Mouse (Mus musculus): ENCODE data around the gene 4921524J17Rik. TPM values are rescaled to one million over a fixed set of nuclear protein-coding genes. Genes with fewer than 3 reads are reported as not detected.

4921524J17Rik gene
- polyA plus RNA-seq, 1 experiment: 28.9 TPM

DNA sequence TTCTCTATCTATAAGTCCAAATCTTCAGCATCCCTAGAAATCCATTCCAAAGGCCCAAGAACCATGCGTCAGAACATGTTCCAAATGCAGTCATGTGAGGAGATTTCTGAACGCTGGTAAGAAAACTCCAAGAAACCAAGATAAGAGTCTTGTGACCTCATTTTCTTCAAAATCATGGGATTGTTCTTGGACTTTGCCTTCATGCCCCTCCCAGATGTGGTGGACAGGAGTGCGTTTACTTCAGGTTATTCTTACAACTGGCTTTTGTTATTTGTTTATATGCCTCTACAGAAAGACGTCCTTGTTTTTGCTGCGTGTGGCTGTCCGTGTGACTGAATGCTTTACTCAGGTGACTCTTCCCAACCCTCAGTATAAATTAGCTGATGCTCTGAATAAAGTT, 39.4 kb downstream of the 4921524J17Rik start:
- Histone ChIP-seq H3K4me3 (ENCODE audit: insufficient read depth, low read length) (no peak overlapping the region), H3K4me1 (ENCODE audit: control insufficient read depth, insufficient read depth, low read length) (no peaks in the 10 kb centered on the region), H3K27ac (ENCODE audit: insufficient read depth, low read depth, low read length) (no peak overlapping the region)
- TF ChIP-seq POLR2A (IDR thresholded peaks at IDR 0.05; ENCODE audit: borderline replicate concordance, low read depth, low read length): no peak
- TF ChIP-seq CTCF (IDR thresholded peaks at IDR 0.05; ENCODE audit: low read depth, low read length): no peak

GRCm38 (mm10) chr8:85391438-85391837, 41.2 kb downstream of the 4921524J17Rik start:
- Histone ChIP-seq H3K27ac (ENCODE audit: insufficient read depth, low read depth, low read length) (no peak overlapping the region), H3K4me3 (ENCODE audit: insufficient read depth, low read length) (no peak overlapping the region), H3K4me1 (ENCODE audit: control insufficient read depth, insufficient read depth, low read length) (no peaks in the 10 kb centered on the region)
- TF ChIP-seq CTCF (IDR thresholded peaks at IDR 0.05; ENCODE audit: low read depth, low read length) (no peak), POLR2A (IDR thresholded peaks at IDR 0.05; ENCODE audit: borderline replicate concordance, low read depth, low read length) (no peak)

DNA sequence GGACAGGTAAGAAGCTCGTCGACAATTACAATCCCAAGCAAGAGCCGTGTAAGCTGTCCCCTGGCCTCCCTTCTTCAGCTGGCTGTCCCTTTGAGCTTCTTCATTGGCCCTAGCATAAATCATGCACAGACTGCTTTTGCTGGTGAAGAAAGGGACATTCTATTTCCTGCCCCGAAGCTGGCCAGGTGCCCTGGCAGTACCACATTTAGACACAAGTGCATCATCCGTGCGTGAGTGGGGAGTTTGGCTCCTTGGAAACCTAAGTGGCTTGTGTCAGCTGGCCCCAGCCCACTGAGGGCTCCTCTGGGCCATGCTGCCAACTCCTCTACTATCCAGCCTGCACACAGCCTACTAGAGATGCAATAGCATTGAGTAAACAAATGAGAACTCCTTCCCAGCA, 46.4 kb downstream of the 4921524J17Rik start, which contains the start of gene Mylk3:
Gene Mylk3 (minus strand): TSS at position 141 of the 400 bp plus-strand sequence.
- TF ChIP-seq CTCF (IDR thresholded peaks at IDR 0.05; ENCODE audit: low read depth, low read length) (no peak), POLR2A (IDR thresholded peaks at IDR 0.05; ENCODE audit: borderline replicate concordance, low read depth, low read length) (no peak)
- H3K4me1 ChIP-seq (ENCODE audit: control insufficient read depth, insufficient read depth, low read length): no peaks in the 10 kb centered on the region
- H3K4me3 ChIP-seq (ENCODE audit: insufficient read depth, low read length): no peak within 1 kb of the TSS
- H3K27ac ChIP-seq (ENCODE audit: insufficient read depth, low read depth, low read length): no peak within 1 kb of the TSS

DNA sequence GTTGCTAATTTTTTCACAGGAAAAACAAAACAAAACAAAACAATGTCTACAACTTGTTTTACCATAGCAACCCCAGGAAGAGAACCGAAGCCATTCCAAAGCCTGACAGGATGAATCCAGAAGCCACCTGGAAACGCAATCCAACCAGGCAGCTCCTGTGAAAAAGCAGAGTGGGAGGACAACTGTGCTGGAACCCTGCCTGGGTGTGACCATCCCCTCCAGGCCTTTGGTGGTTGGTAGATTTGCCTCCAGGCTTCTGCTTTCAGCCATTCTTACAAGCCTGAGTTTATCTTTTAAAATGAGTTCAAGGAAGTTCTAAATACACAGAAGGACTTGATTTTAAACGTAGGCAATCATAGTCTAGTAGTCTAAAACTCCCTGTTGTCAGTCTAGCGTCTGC, 50.7 kb downstream of the 4921524J17Rik start:
- H3K4me1 ChIP-seq (ENCODE audit: control insufficient read depth, insufficient read depth, low read length): no peaks in the 10 kb centered on the region
- no peak overlapping the region for H3K4me3 ChIP-seq (ENCODE audit: insufficient read depth, low read length)
- H3K27ac ChIP-seq (ENCODE audit: insufficient read depth, low read depth, low read length): no peak overlapping the region
- TF ChIP-seq CTCF (IDR thresholded peaks at IDR 0.05; ENCODE audit: low read depth, low read length) (no peak), POLR2A (IDR thresholded peaks at IDR 0.05; ENCODE audit: borderline replicate concordance, low read depth, low read length) (no peak)

DNA sequence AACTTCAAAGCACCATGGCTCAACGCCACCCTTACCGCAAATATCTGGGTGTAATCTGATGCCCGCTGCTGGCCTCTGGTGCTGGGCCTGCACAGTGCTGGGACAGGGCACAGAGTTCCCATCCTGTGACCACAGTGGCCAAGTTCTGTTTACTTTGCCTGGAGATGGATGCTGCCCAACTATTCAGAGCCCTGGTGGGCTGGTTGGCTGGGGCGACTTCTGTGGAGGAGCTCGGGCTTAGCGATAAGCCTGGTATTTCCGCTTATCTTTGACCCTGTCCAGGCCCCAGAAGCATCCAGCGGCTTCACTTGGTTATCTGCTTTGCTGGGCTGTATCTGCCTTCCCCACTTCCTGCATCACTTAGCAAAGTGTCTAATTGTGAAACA, 51.8 kb downstream of the 4921524J17Rik start:
- no peaks in the 10 kb centered on the region for H3K4me1 ChIP-seq (ENCODE audit: control insufficient read depth, insufficient read depth, low read length)
- no peak overlapping the region for H3K27ac ChIP-seq (ENCODE audit: insufficient read depth, low read depth, low read length)
- no peak overlapping the region for H3K4me3 ChIP-seq (ENCODE audit: insufficient read depth, low read length)
- TF ChIP-seq POLR2A (IDR thresholded peaks at IDR 0.05; ENCODE audit: borderline replicate concordance, low read depth, low read length): no peak
- TF ChIP-seq CTCF (IDR thresholded peaks at IDR 0.05; ENCODE audit: low read depth, low read length): no peak

DNA sequence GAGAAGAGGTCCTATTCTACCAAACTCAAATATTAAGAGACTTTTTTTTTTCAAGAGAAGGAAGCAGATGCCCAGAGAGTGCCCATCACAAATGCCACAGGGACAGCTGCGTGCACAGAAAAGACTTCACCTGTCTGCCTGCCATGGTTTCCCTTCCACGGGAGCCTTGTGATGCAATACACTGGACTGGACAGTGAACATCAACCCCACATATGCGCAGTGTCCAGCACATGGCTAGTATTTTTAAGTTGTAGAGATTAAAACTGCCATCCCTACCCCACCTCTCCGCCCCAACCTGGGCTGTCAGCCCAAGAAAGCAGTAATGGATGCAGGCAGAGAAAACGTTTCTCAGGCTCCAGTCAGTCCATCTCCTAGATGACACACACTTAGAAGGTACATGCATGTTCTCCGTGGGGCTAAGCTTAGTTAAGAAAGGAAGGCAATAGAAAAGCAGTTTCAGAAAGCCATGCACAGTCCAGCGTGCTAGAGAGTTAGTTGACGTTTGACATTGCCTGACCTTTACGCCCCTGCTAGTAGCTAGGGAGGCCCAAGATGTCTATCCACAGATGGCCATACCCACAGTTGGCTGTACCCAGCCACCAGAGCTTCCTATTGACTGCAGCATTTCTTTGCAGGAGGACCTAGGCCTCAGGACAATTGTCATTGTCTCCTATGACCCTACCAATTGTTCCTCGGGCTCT, 52.4 kb downstream of the 4921524J17Rik start:
- Histone ChIP-seq H3K4me3 (ENCODE audit: insufficient read depth, low read length) (no peak overlapping the region), H3K4me1 (ENCODE audit: control insufficient read depth, insufficient read depth, low read length) (no peaks in the 10 kb centered on the region), H3K27ac (ENCODE audit: insufficient read depth, low read depth, low read length) (no peak overlapping the region)
- TF ChIP-seq CTCF (IDR thresholded peaks at IDR 0.05; ENCODE audit: low read depth, low read length): no peak
- no peak for TF ChIP-seq POLR2A (IDR thresholded peaks at IDR 0.05; ENCODE audit: borderline replicate concordance, low read depth, low read length)

DNA sequence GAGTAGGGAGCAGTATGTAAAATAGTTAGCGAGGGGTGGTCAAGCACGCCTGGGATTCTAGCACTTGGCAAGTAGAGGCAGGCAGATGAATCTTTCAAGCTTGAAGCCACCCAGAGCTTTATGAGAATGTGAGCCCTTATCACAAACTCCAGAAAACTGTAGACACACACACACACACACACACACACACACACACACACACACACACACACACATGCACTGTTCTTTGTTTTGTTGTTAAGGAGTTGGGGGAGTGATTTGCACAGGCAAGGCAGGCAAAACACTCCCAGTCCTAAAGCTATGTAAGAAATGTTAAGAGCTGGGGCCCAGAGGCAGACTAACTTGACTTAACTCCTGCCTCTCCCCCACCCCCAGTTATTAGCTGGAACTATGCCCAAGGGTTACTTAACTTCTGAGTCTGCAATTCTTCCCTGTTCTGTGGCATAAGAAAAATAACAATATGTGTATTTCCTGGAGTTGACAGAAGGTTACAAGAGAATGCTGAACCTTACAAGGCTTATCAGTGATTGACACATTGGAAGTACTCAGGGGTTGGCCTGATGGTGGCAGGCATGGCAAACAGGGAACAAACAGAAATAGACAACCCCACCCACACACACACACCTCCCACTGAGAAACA, 53.4 kb downstream of the 4921524J17Rik start:
- H3K4me1 ChIP-seq (ENCODE audit: control insufficient read depth, insufficient read depth, low read length): no peaks in the 10 kb centered on the region; the same call in 1 of the 2 replicates

GRCm38 (mm10) chr8:85376516-85376915, 56.1 kb downstream of the 4921524J17Rik start:
- no peak overlapping the region for H3K4me3 ChIP-seq (ENCODE audit: insufficient read depth, low read length)
- H3K4me1 ChIP-seq (ENCODE audit: control insufficient read depth, insufficient read depth, low read length): peaks cover 4% of the 10 kb centered on the region; the same call in 1 of the 2 replicates
- H3K27ac ChIP-seq (ENCODE audit: insufficient read depth, low read depth, low read length): no peak overlapping the region
- no peak for TF ChIP-seq CTCF (IDR thresholded peaks at IDR 0.05; ENCODE audit: low read depth, low read length)
- no peak for TF ChIP-seq POLR2A (IDR thresholded peaks at IDR 0.05; ENCODE audit: borderline replicate concordance, low read depth, low read length)

More for the DNA sequence above, 53.4 kb downstream of the 4921524J17Rik start:
- TF ChIP-seq CTCF (IDR thresholded peaks at IDR 0.05; ENCODE audit: low read depth, low read length): no peak
- no peak for TF ChIP-seq POLR2A (IDR thresholded peaks at IDR 0.05; ENCODE audit: borderline replicate concordance, low read depth, low read length)
- Histone ChIP-seq H3K4me3 (ENCODE audit: insufficient read depth, low read length) (no peak overlapping the region), H3K27ac (ENCODE audit: insufficient read depth, low read depth, low read length) (no peak overlapping the region)

GRCm38 (mm10) chr8:85374286-85374685, 58.3 kb downstream of the 4921524J17Rik start:
- Histone ChIP-seq H3K4me1 (ENCODE audit: control insufficient read depth, insufficient read depth, low read length) (peaks cover 4% of the 10 kb centered on the region; the same call in 1 of the 2 replicates), H3K27ac (ENCODE audit: insufficient read depth, low read depth, low read length) (no peak overlapping the region), H3K4me3 (ENCODE audit: insufficient read depth, low read length) (no peak overlapping the region)
- TF ChIP-seq POLR2A (IDR thresholded peaks at IDR 0.05; ENCODE audit: borderline replicate concordance, low read depth, low read length) (no peak), CTCF (IDR thresholded peaks at IDR 0.05; ENCODE audit: low read depth, low read length) (no peak)

DNA sequence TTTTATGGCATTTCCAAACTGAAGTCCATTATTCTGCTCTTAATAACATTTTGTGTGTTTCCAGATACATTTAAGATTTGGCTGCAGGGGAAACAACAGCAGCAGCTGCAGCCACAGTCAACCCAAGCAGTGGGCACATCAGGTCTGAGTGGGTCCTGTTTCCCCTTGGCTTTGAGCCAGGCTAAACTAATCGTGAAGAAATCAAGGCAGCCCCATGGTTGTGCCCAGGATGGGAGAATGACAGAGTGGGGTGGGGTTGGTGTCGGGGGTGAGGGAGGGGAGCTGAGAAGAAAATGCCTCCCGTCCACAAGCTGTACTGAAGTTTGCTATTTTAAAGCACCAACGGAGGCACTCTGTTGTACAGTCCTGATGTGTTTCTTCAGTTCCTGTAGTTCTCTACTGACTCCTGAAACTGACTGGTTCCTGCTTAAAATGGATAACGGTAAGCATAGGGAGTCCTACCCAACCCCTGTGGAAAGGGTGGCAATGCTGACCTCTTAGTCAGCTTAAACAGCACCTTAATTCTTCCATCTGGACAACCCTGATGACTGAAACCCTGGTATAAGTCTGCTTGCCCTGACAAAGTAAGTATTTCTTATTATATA, 59.1 kb downstream of the 4921524J17Rik start:
- Histone ChIP-seq H3K4me3 (ENCODE audit: insufficient read depth, low read length) (no peak overlapping the region), H3K27ac (ENCODE audit: insufficient read depth, low read depth, low read length) (no peak overlapping the region), H3K4me1 (ENCODE audit: control insufficient read depth, insufficient read depth, low read length) (peaks cover 4% of the 10 kb centered on the region; the same call in 1 of the 2 replicates)
- TF ChIP-seq CTCF (IDR thresholded peaks at IDR 0.05; ENCODE audit: low read depth, low read length): no peak
- no peak for TF ChIP-seq POLR2A (IDR thresholded peaks at IDR 0.05; ENCODE audit: borderline replicate concordance, low read depth, low read length)
